Mouse (Mus musculus): Measurements from ENCODE around the gene Ggcx. TPM values are rescaled to one million over a fixed set of nuclear protein-coding genes. Genes with fewer than 3 reads are reported as not detected.

Gene Ggcx
- polyA plus RNA-seq, 1 experiment from 2014 or later: 22.3 TPM

GRCm38 (mm10) chr6:72392341-72392740 lies 21.8 kb upstream of the Ggcx start:
- no peak overlapping the region for H3K9ac ChIP-seq
- H3K4me3 ChIP-seq (ENCODE audit: low read depth, low read length): no peak overlapping the region
- ATAC-seq (ENCODE audit: insufficient read depth) (no peak), DNase-seq (no peak)
- 0 out of 2 replicates have a peak, but pooled peaks cover 9% of the 10 kb centered on the region for H3K36me3 ChIP-seq (ENCODE audit: insufficient read depth)
- TF ChIP-seq CTCF (IDR thresholded peaks at IDR 0.05; ENCODE audit: low read depth): 0 out of 2 replicates have a peak, but pooled peaks have one; percentile 3
- no peak overlapping the region for H3K4me2 ChIP-seq
- no peaks in the 10 kb centered on the region for H3K27me3 ChIP-seq (ENCODE audit: insufficient read depth, low read length)
- WGBS: 89% methylated on average over 5 of the region's 5 CpGs
- H3K27ac ChIP-seq (ENCODE audit: low read depth): no peak overlapping the region
- no peaks in the 10 kb centered on the region for H3K9me3 ChIP-seq (ENCODE audit: low read depth, low read length)
- 0 out of 2 replicates have a peak, but pooled peaks cover 7% of the 10 kb centered on the region for H3K4me1 ChIP-seq (ENCODE audit: insufficient read depth)

- no peak for TF ChIP-seq CTCF (IDR thresholded peaks at IDR 0.05; ENCODE audit: low read depth)
- H3K27ac ChIP-seq (ENCODE audit: low read depth): no peak overlapping the region
- no peak overlapping the region for H3K9ac ChIP-seq
- no peaks in the 10 kb centered on the region for H3K4me1 ChIP-seq (ENCODE audit: insufficient read depth)
- DNase-seq (peak; percentile 12), ATAC-seq (ENCODE audit: insufficient read depth) (no peak; the same call in 1 of the 2 replicates)
- H3K4me3 ChIP-seq (ENCODE audit: low read depth, low read length): no peak overlapping the region
- no peaks in the 10 kb centered on the region for H3K9me3 ChIP-seq (ENCODE audit: low read depth, low read length)
- no peak overlapping the region for H3K4me2 ChIP-seq
- 58% methylated on average over 10 of the region's 10 CpGs for WGBS
- H3K27me3 ChIP-seq (ENCODE audit: insufficient read depth, low read length): no peaks in the 10 kb centered on the region
- no peaks in the 10 kb centered on the region for H3K36me3 ChIP-seq (ENCODE audit: insufficient read depth)
These were observed 17.3 kb upstream of the Ggcx start for GRCm38 (mm10) chr6:72396837-72397251.

- DNase-seq (no peak), ATAC-seq (ENCODE audit: insufficient read depth) (no peak)
- no peak for TF ChIP-seq CTCF (IDR thresholded peaks at IDR 0.05; ENCODE audit: low read depth)
- 31% methylated on average over 2 of the region's 2 CpGs for WGBS
- Histone ChIP-seq H3K36me3 (ENCODE audit: insufficient read depth) (no peaks in the 10 kb centered on the region), H3K9ac (no peak overlapping the region), H3K4me1 (ENCODE audit: insufficient read depth) (no peaks in the 10 kb centered on the region), H3K9me3 (ENCODE audit: low read depth, low read length) (no peaks in the 10 kb centered on the region), H3K27me3 (ENCODE audit: insufficient read depth, low read length) (no peaks in the 10 kb centered on the region), H3K4me2 (no peak overlapping the region), H3K27ac (ENCODE audit: low read depth) (no peak overlapping the region), H3K4me3 (ENCODE audit: low read depth, low read length) (no peak overlapping the region)
These were observed 14.1 kb upstream of the Ggcx start for GRCm38 (mm10) chr6:72399967-72400366.

GRCm38 (mm10) chr6:72401875-72402274 lies 12.2 kb upstream of the Ggcx start:
- Histone ChIP-seq H3K4me1 (ENCODE audit: insufficient read depth) (no peaks in the 10 kb centered on the region), H3K27ac (ENCODE audit: low read depth) (no peak overlapping the region), H3K27me3 (ENCODE audit: insufficient read depth, low read length) (no peaks in the 10 kb centered on the region), H3K9ac (no peak overlapping the region), H3K4me3 (ENCODE audit: low read depth, low read length) (no peak overlapping the region), H3K4me2 (no peak overlapping the region), H3K36me3 (ENCODE audit: insufficient read depth) (no peaks in the 10 kb centered on the region), H3K9me3 (ENCODE audit: low read depth, low read length) (no peaks in the 10 kb centered on the region)
- DNase-seq: peak; percentile 86
- no peak for ATAC-seq (ENCODE audit: insufficient read depth)
- TF ChIP-seq CTCF (IDR thresholded peaks at IDR 0.05; ENCODE audit: low read depth): peak; percentile 78
- 20% methylated on average over 7 of the region's 7 CpGs for WGBS

- Histone ChIP-seq H3K4me1 (ENCODE audit: insufficient read depth) (no peaks in the 10 kb centered on the region), H3K9me3 (ENCODE audit: low read depth, low read length) (no peaks in the 10 kb centered on the region), H3K9ac (no peak overlapping the region), H3K4me2 (no peak overlapping the region), H3K27me3 (ENCODE audit: insufficient read depth, low read length) (no peaks in the 10 kb centered on the region), H3K36me3 (ENCODE audit: insufficient read depth) (no peaks in the 10 kb centered on the region), H3K27ac (ENCODE audit: low read depth) (no peak overlapping the region), H3K4me3 (ENCODE audit: low read depth, low read length) (no peak overlapping the region)
- ATAC-seq (ENCODE audit: insufficient read depth): no peak
- TF ChIP-seq CTCF (IDR thresholded peaks at IDR 0.05; ENCODE audit: low read depth): no peak
- WGBS: 75% methylated on average over 7 of the region's 7 CpGs
- DNase-seq: no peak
These were observed 8.8 kb upstream of the Ggcx start for GRCm38 (mm10) chr6:72405356-72405755.

GRCm38 (mm10) chr6:72407119-72407518 lies 7.0 kb upstream of the Ggcx start:
- DNase-seq (peak; percentile 97), ATAC-seq (ENCODE audit: insufficient read depth) (peak; percentile 67; the same call in 1 of the 2 replicates)
- Histone ChIP-seq H3K27me3 (ENCODE audit: insufficient read depth, low read length) (no peaks in the 10 kb centered on the region), H3K36me3 (ENCODE audit: insufficient read depth) (no peaks in the 10 kb centered on the region), H3K9me3 (ENCODE audit: low read depth, low read length) (no peaks in the 10 kb centered on the region), H3K4me1 (ENCODE audit: insufficient read depth) (no peaks in the 10 kb centered on the region), H3K4me3 (ENCODE audit: low read depth, low read length) (no peak overlapping the region), H3K4me2 (no peak overlapping the region), H3K9ac (no peak overlapping the region), H3K27ac (ENCODE audit: low read depth) (no peak overlapping the region)
- WGBS: 4% methylated on average over 5 of the region's 5 CpGs
- peak; percentile 98 for TF ChIP-seq CTCF (IDR thresholded peaks at IDR 0.05; ENCODE audit: low read depth)

- ATAC-seq (ENCODE audit: insufficient read depth) (no peak), DNase-seq (peak; percentile 89)
- Histone ChIP-seq H3K27ac (ENCODE audit: low read depth) (no peak overlapping the region), H3K4me1 (ENCODE audit: insufficient read depth) (no peaks in the 10 kb centered on the region), H3K4me3 (ENCODE audit: low read depth, low read length) (no peak overlapping the region), H3K36me3 (ENCODE audit: insufficient read depth) (no peaks in the 10 kb centered on the region), H3K9me3 (ENCODE audit: low read depth, low read length) (no peaks in the 10 kb centered on the region), H3K27me3 (ENCODE audit: insufficient read depth, low read length) (no peaks in the 10 kb centered on the region), H3K9ac (no peak overlapping the region), H3K4me2 (no peak overlapping the region)
- TF ChIP-seq CTCF (IDR thresholded peaks at IDR 0.05; ENCODE audit: low read depth): peak; percentile 73
- WGBS: 11% methylated on average over 3 of the region's 3 CpGs
These were observed 4.5 kb upstream of the Ggcx start for GRCm38 (mm10) chr6:72409567-72409966.

- H3K4me1 ChIP-seq (ENCODE audit: insufficient read depth): peaks cover 3% of the 10 kb centered on the region; the same call in 1 of the 2 replicates
- no peaks in the 10 kb centered on the region for H3K36me3 ChIP-seq (ENCODE audit: insufficient read depth)
- no peak overlapping the region for H3K4me2 ChIP-seq
- no peak for ATAC-seq (ENCODE audit: insufficient read depth)
- DNase-seq: no peak
- H3K27ac ChIP-seq (ENCODE audit: low read depth): no peak overlapping the region
- TF ChIP-seq CTCF (IDR thresholded peaks at IDR 0.05; ENCODE audit: low read depth): no peak
- H3K9me3 ChIP-seq (ENCODE audit: low read depth, low read length): no peaks in the 10 kb centered on the region
- H3K27me3 ChIP-seq (ENCODE audit: insufficient read depth, low read length): no peaks in the 10 kb centered on the region
- H3K9ac ChIP-seq: no peak overlapping the region
- 38% methylated on average over 1 of the region's 1 CpGs for WGBS
- H3K4me3 ChIP-seq (ENCODE audit: low read depth, low read length): no peak overlapping the region
These were observed 4.1 kb upstream of the Ggcx start for GRCm38 (mm10) chr6:72410003-72410402.

Data from lung, embryonic 14.5 days (tissue).